Mouse (Mus musculus): ENCODE data around the gene Tubb2a.

GRCm38 (mm10) chr13:34070296-34070695 is 7.5 kb downstream of the Tubb2a start:
- TF ChIP-seq CTCF (IDR thresholded peaks at IDR 0.05; ENCODE audit: control insufficient read depth, insufficient read depth, low read length) (no peak), POLR2A (IDR thresholded peaks at IDR 0.05; ENCODE audit: borderline replicate concordance, control insufficient read depth, low read depth, low read length) (no peak)

All from bone marrow, adult 2 months (tissue).